Mouse (Mus musculus): ENCODE measurements around the gene Nostrin.

Gene Nostrin

GRCm38 (mm10) chr2:69205185-69205584 lies 69.6 kb downstream of the Nostrin start:
- no peak for DNase-seq (ENCODE audit: low spot score)

GRCm38 (mm10) chr2:69205791-69206351 lies 70.3 kb downstream of the Nostrin start, which contains the start of gene Spc25:
Gene Spc25, minus strand, starts transcription at chr2:69206194.
- peak; percentile 46 for DNase-seq (ENCODE audit: low spot score)

GRCm38 (mm10) chr2:69206523-69206922 lies 70.9 kb downstream of the Nostrin start:
- DNase-seq (ENCODE audit: low spot score) = no peak

GRCm38 (mm10) chr2:69209684-69210083 lies 74.1 kb downstream of the Nostrin start:
- no peak for DNase-seq (ENCODE audit: low spot score)

GRCm38 (mm10) chr2:69210773-69211172 lies 75.2 kb downstream of the Nostrin start, which contains the start of gene G6pc2:
Gene G6pc2, plus strand, starts transcription at chr2:69211073.
- no peak for DNase-seq (ENCODE audit: low spot score)

- DNase-seq (ENCODE audit: low spot score) = no peak
These were observed 77.1 kb downstream of the Nostrin start for GRCm38 (mm10) chr2:69212652-69213051.

GRCm38 (mm10) chr2:69215242-69215641 lies 79.6 kb downstream of the Nostrin start:
- DNase-seq (ENCODE audit: low spot score) = no peak

- no peak for DNase-seq (ENCODE audit: low spot score)
These were observed 86.3 kb downstream of the Nostrin start for GRCm38 (mm10) chr2:69221868-69222416.

GRCm38 (mm10) chr2:69222815-69223214 lies 87.2 kb downstream of the Nostrin start:
- no peak for DNase-seq (ENCODE audit: low spot score)

- DNase-seq (ENCODE audit: low spot score) = no peak
These were observed 89.1 kb downstream of the Nostrin start for GRCm38 (mm10) chr2:69224724-69225123.

- DNase-seq (ENCODE audit: low spot score) = no peak
These were observed 91.3 kb downstream of the Nostrin start for GRCm38 (mm10) chr2:69226876-69227275.

GRCm38 (mm10) chr2:69228635-69229034 lies 93.0 kb downstream of the Nostrin start:
- no peak for DNase-seq (ENCODE audit: low spot score)

- DNase-seq (ENCODE audit: low spot score) = no peak
These were observed 94.5 kb downstream of the Nostrin start for GRCm38 (mm10) chr2:69230137-69230536.

GRCm38 (mm10) chr2:69232101-69232500 lies 96.5 kb downstream of the Nostrin start:
- no peak for DNase-seq (ENCODE audit: low spot score)

- no peak for DNase-seq (ENCODE audit: low spot score)
These were observed 99.5 kb downstream of the Nostrin start for GRCm38 (mm10) chr2:69234976-69235678.
